Mouse (Mus musculus) left cerebral cortex, adult 11 months (tissue): ENCODE data around the gene Hspa4.
A peak's percentile ranks its signal among the peaks of the same experiment; 100 is the strongest.
"Not testable (repeated sequence)": the region's sequence is repeated elsewhere in the genome, so short reads cannot be mapped to it uniquely, and the experiment has no call there.

ENCODE experiments used
- DNase-seq: peaks from one replicate; pipeline ENCODE4 v3.0.0; 2022; ENCODE audit warnings: low spot score

Gene Hspa4

GRCm38 (mm10) chr11:53307558-53308065 lies 7.4 kb upstream of the Hspa4 start:
- DNase-seq = no peak

DNA sequence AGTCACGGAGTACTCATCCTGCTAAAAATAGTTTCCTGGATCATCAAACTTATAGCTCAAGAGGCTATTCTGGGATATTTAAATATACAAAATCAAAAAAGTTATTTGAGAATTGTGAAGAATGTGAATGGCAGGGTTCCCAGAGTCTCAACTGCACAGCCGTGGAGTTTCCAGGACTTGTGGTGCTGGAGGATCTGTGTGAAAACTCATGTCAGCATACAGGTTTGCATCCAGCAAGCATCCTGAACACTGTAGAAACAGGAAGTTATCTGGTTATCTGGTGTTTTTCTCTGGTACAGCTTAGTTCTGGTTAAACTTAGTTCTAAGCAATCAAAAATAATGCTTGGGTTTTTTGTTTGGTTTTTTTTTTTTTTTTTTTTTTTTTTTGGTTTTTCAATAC lies 6.7 kb upstream of the Hspa4 start:
- DNase-seq = no peak

DNA sequence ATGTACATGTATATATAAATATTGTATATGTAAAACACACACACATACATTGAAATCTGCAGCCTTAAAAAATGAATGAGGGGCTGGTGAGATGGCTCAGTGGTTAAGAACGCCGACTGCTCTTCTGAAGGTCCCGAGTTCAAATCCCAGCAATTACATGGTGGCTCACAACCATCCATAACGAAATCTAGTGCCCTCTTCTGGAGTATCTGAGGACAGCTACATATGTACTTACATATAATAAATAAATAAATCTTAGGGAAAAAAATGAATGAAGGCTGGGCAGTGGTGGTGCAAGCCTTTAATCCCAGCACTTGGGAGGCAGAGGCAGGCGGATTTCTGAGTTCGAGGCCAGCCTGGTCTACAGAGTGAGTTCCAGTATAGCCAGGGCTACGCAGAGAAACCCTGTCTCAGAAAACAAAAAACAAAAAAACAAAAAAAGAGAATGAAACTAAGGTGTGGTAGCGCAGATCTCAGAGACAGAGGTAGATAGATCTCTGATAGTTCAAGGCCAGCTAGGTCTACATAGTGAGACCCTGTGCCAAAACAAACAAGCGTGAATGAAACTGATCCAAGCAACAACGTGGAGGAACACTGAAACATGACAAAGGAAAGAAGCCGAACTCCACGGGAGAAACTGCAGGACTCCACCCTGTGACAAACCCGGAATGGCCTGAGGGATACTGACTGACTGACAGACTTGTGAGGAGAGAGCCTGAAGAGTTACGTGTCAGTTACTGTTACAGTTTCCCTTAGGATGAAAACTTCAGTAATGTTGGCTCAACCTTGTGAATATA lies 4.0 kb upstream of the Hspa4 start:
- DNase-seq = no peak

DNA sequence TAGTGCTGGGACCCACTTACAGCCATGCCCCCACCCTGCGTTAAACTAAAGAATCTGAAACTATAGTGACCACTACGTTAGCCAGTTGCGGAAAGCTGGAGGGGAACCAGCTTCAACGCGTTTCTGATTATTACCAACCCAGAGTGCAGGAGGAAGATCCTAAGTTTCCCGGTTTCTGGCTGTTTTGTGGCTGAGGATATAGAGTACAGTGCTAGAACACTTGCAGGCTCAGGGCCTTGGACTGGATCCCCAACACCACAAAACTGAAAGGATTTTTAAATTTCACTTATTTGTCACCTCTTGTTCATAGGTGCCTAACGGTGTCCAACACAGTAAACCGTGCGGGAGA lies 884 bp upstream of the Hspa4 start:
- no peak for DNase-seq

GRCm38 (mm10) chr11:53299551-53300329 lies 517 bp downstream of the Hspa4 start:
- peak; percentile 42 for DNase-seq

GRCm38 (mm10) chr11:53297947-53298860 lies 2.1 kb downstream of the Hspa4 start:
- no peak for DNase-seq

DNA sequence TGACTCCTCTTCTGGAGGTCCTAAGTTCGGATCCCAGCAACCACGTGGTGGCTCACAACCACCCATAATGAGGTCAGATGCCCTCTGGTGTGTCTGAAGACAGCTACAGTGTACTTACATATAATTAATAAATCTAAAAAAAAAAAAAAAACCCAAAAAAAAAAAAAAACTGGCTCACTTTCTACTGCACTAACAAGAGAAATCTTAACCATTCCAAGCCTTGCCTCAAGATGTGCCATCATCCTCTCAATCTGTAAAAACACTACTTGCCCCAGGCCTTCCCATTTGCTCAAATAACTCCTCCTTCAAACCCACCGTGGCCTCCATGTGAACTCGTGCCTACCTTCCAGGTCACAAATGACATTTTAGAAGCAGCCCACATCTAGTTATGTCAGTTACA lies 3.4 kb downstream of the Hspa4 start:
- no peak for DNase-seq

- DNase-seq = no peak
Observed at GRCm38 (mm10) chr11:53294441-53294840, 5.8 kb downstream of the Hspa4 start.

DNA sequence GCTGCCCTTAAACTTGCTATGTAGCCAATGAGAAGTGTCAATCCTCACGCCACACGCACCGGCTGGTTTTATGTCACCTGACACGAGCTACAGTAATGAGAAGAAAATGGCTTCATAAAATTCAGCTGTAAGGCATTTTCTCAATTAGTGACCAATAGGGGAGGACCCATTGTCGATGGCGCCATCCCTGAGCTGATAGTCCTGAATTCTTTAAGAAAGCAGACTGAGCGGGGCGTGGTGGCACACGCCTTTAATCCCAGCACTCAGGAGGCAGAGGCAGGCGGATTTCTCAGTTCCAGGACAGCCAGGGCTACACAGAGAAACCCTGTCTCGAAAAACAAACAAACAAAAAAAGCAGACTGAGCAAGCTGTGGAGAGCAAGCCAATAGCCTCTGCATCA lies 9.4 kb downstream of the Hspa4 start:
- DNase-seq = no peak

- not testable (repeated sequence) for DNase-seq
Observed at GRCm38 (mm10) chr11:53290187-53290586, 10.1 kb downstream of the Hspa4 start.

GRCm38 (mm10) chr11:53285885-53286284 lies 14.4 kb downstream of the Hspa4 start:
- no peak for DNase-seq

- no peak for DNase-seq
Observed at GRCm38 (mm10) chr11:53278411-53278810, 21.8 kb downstream of the Hspa4 start.

DNA sequence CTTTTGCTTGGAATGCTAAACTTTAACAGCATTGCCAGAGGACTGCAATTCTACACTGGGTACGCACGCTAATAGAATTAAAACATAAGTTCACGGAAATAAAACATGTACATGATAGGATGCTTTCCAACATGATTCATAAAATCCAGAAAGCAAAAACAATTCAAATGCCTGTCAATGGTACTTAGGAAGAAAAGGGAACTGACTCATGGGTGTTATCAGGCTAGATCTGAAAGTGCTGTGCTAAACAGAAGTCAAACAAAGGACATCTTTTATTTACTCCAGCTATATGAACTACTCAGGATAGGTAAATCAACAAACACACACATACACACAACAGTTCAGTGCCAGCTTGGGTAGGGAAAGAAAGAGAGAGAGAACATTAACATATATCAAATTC lies 24.9 kb downstream of the Hspa4 start:
- no peak for DNase-seq

GRCm38 (mm10) chr11:53273313-53273712 lies 26.9 kb downstream of the Hspa4 start:
- DNase-seq = no peak

GRCm38 (mm10) chr11:53269596-53269995 lies 30.7 kb downstream of the Hspa4 start:
- no peak for DNase-seq

GRCm38 (mm10) chr11:53260556-53260955 lies 39.7 kb downstream of the Hspa4 start:
- DNase-seq = no peak

DNA sequence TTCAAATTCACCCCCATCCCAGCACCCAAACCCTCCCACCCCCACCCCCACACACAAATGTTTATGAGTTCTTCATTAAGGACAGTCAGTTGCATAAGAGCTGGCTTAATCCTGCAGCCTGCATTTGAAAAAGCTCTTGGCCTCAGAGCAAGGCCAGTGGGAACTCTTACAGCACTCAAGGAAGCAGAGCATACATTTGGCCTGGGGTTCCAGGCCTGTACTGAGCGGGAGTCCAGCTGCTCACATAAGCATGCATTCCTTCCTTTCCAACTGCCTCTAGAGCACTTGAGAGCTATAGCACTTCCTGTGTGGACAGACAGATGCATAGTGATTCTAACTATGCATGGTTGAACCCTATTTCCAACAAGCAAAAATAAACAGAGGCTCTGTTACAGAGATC lies 40.2 kb downstream of the Hspa4 start:
- DNase-seq = no peak

DNA sequence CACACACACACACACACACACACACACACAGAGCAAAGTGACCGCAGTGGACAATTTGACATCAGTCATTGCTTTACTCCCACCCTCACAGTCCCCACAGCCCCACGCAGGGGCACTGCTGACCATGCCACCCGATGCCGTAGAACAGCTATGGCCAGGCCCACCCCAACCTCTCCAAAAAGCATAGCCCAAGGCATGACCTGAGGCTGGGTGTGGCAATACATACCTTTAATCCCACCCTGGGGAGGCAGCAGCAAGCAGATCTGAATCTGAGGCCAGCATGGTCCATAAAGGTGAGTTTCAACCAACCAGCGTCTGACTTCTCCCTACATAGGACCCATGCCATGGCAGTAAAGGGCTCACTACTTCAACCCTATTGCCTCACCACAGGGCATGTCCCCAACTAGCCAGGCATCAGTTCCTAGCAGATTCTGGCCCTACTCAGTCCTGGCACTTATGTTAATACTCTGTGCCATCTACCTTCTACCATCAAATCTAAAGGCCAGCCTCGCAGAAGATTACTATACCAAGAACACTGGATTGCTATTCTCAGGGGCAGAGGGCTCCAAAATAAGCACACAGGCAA lies 41.1 kb downstream of the Hspa4 start:
- no peak for DNase-seq

- no peak for DNase-seq
Observed at GRCm38 (mm10) chr11:53256914-53257313, 43.3 kb downstream of the Hspa4 start.

DNA sequence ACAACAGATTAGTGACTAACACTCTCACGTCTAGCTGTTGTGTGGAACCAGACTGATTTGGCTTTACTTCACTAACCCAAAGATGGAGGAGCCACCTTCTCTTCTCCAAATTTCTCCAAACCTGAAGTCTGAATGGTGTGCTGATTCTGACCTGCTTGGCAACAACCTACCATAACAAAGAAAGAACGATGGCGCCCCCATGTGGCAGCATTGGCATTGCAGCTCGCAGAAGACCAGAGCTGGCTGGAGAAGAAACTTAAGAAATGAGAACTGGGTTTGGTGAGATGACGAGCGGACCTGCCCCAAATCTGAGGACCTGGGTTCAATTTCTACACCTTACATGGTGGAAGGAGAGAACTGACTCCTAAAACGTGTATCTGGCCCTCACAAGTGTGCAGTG lies 45.3 kb downstream of the Hspa4 start:
- peak; percentile 74 for DNase-seq

- no peak for DNase-seq
Observed at GRCm38 (mm10) chr11:53254428-53254827, 45.8 kb downstream of the Hspa4 start.
